Mouse (Mus musculus) megakaryocyte, embryonic 14.5 days (primary cell): ENCODE measurements around the gene Frk. TPM values are rescaled to one million over a fixed set of nuclear protein-coding genes. Genes with fewer than 3 reads are reported as not detected.

Experiments used
- H3K27me3 ChIP-seq: replicated peaks from 2 replicates; pipeline ENCODE3; 2012; ENCODE audit warnings: inconsistent platforms
- H3K36me3 ChIP-seq: replicated peaks from 2 replicates; pipeline ENCODE3; 2012; ENCODE audit warnings: low read length, inconsistent platforms, mixed read lengths
- H3K4me1 ChIP-seq: 2 replicates; pipeline ENCODE4 v1.6.1; 2012; ENCODE audit warnings: inconsistent platforms
- H3K4me3 ChIP-seq: replicated peaks from 2 replicates; pipeline ENCODE3; 2012; ENCODE audit warnings: moderate library complexity, mild to moderate bottlenecking, inconsistent platforms
- H3K9me3 ChIP-seq: 2 replicates; pipeline ENCODE4 v1.6.1; 2012; ENCODE audit warnings: inconsistent platforms
- FLI1 ChIP-seq: IDR thresholded peaks from 2 replicates; pipeline ENCODE4 v1.6.1; 2012; ENCODE audit warnings: low read length, inconsistent platforms, mixed read lengths
- GATA1 ChIP-seq: IDR thresholded peaks from 3 replicates; pipeline ENCODE4 v1.6.1; 2012; ENCODE audit warnings: mixed read lengths, low read length, inconsistent platforms, borderline replicate concordance
- polyA plus RNA-seq: library from polyadenylated mRNA; stranded (reverse); fragments of >175 nt; gene quantifications from 2 replicates; pipeline ENCODE4 v1.2.3, GENCODE M21; 2012; ENCODE audit warnings: low replicate concordance; ENCODE audit not compliant: insufficient read depth

The Frk gene
- polyA plus RNA-seq, 1 experiment, result 0.07 TPM

GRCm38 (mm10) chr10:34509256-34509655, 26.1 kb downstream of the Frk start:
- Histone ChIP-seq H3K4me1 (no peaks in the 10 kb centered on the region), H3K9me3 (no peaks in the 10 kb centered on the region), H3K36me3 (no peaks in the 10 kb centered on the region), H3K4me3 (no peak overlapping the region), H3K27me3 (no peaks in the 10 kb centered on the region)
- TF ChIP-seq GATA1 (no peak), FLI1 (no peak)

DNA sequence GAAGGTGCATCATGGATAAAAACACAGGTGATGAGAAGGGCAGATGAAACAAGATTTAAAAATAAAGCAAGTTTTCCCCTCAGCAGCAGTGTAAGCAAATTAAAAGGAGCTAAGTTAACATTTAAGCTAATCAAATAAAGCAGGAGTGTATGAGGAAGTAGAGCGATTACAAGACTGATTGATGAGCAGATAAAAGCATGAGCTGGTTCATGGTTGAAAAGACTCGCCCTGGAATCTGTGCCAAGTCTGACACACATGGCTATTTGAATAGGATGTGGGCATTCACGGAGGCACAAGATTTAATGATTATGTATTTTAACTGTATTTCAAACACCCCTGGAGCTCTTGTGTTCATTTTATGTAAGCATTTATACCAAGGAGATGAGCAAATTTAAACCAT, 28.0 kb downstream of the Frk start:
- Histone ChIP-seq H3K27me3 (no peaks in the 10 kb centered on the region), H3K4me1 (no peaks in the 10 kb centered on the region), H3K9me3 (no peaks in the 10 kb centered on the region), H3K4me3 (no peak overlapping the region), H3K36me3 (no peaks in the 10 kb centered on the region)
- TF ChIP-seq FLI1 (no peak), GATA1 (no peak)

DNA sequence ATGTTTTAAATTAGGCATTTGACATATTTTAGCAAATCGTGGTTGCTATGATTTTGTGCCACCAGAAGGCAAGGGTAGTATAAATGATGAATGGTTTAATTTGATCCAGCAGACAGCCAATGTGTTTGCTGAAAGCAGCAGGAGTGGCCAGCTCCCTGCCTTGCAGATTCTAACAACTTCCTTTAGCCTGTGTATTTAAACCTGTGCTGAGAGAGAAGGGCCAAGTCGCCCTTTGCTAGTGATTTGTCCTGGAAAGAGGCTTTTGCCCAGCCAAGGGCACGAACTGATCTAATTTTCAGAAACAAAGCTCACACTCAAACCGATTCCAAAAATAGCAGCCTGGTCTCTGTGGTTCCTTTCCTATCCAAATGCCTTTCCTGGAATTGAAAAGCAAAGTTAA, 29.4 kb downstream of the Frk start:
- Histone ChIP-seq H3K9me3 (no peaks in the 10 kb centered on the region), H3K36me3 (no peaks in the 10 kb centered on the region), H3K4me3 (no peak overlapping the region), H3K4me1 (no peaks in the 10 kb centered on the region), H3K27me3 (no peaks in the 10 kb centered on the region)
- no peak for TF ChIP-seq GATA1
- TF ChIP-seq FLI1, result no peak

GRCm38 (mm10) chr10:34525598-34525997, 42.4 kb downstream of the Frk start:
- no peaks in the 10 kb centered on the region for H3K27me3 ChIP-seq
- no peaks in the 10 kb centered on the region for H3K4me1 ChIP-seq
- H3K9me3 ChIP-seq, result no peaks in the 10 kb centered on the region
- H3K36me3 ChIP-seq, result no peaks in the 10 kb centered on the region
- TF ChIP-seq FLI1, result no peak
- TF ChIP-seq GATA1, result no peak
- H3K4me3 ChIP-seq, result no peak overlapping the region

GRCm38 (mm10) chr10:34531766-34532165, 48.6 kb downstream of the Frk start:
- Histone ChIP-seq H3K9me3 (0 out of 2 replicates have a peak, but pooled peaks cover 3% of the 10 kb centered on the region), H3K27me3 (no peaks in the 10 kb centered on the region), H3K4me1 (no peaks in the 10 kb centered on the region), H3K4me3 (no peak overlapping the region), H3K36me3 (no peaks in the 10 kb centered on the region)
- TF ChIP-seq GATA1, result no peak
- TF ChIP-seq FLI1, result no peak

GRCm38 (mm10) chr10:34532507-34532906, 49.3 kb downstream of the Frk start:
- Histone ChIP-seq H3K9me3 (0 out of 2 replicates have a peak, but pooled peaks cover 3% of the 10 kb centered on the region), H3K27me3 (no peaks in the 10 kb centered on the region), H3K4me1 (no peaks in the 10 kb centered on the region), H3K4me3 (no peak overlapping the region), H3K36me3 (no peaks in the 10 kb centered on the region)
- TF ChIP-seq FLI1, result no peak
- TF ChIP-seq GATA1, result no peak

- Histone ChIP-seq H3K4me3 (no peak overlapping the region), H3K9me3 (no peaks in the 10 kb centered on the region), H3K36me3 (no peaks in the 10 kb centered on the region), H3K27me3 (no peaks in the 10 kb centered on the region), H3K4me1 (no peaks in the 10 kb centered on the region)
- TF ChIP-seq GATA1, result no peak
Observed at GRCm38 (mm10) chr10:34540687-34541086, 57.5 kb downstream of the Frk start.

- TF ChIP-seq GATA1 (no peak), FLI1 (no peak)
Observed at GRCm38 (mm10) chr10:34541717-34542490, 58.7 kb downstream of the Frk start.

GRCm38 (mm10) chr10:34550612-34551011, 67.4 kb downstream of the Frk start:
- no peaks in the 10 kb centered on the region for H3K36me3 ChIP-seq
- 0 out of 2 replicates have a peak, but pooled peaks cover 3% of the 10 kb centered on the region for H3K9me3 ChIP-seq
- no peaks in the 10 kb centered on the region for H3K4me1 ChIP-seq
- TF ChIP-seq FLI1 (no peak), GATA1 (no peak)
- H3K4me3 ChIP-seq, result no peak overlapping the region
- H3K27me3 ChIP-seq, result no peaks in the 10 kb centered on the region

More at GRCm38 (mm10) chr10:34541717-34542490, 58.7 kb downstream of the Frk start:
- Histone ChIP-seq H3K4me1 (no peaks in the 10 kb centered on the region), H3K9me3 (no peaks in the 10 kb centered on the region), H3K36me3 (no peaks in the 10 kb centered on the region), H3K27me3 (no peaks in the 10 kb centered on the region), H3K4me3 (peak overlapping the region; percentile 4)

GRCm38 (mm10) chr10:34551636-34552035, 68.4 kb downstream of the Frk start:
- TF ChIP-seq GATA1 (no peak), FLI1 (no peak)
- 0 out of 2 replicates have a peak, but pooled peaks cover 3% of the 10 kb centered on the region for H3K9me3 ChIP-seq
- H3K27me3 ChIP-seq, result no peaks in the 10 kb centered on the region
- no peaks in the 10 kb centered on the region for H3K4me1 ChIP-seq
- H3K4me3 ChIP-seq, result no peak overlapping the region
- H3K36me3 ChIP-seq, result no peaks in the 10 kb centered on the region
